In genomic region chr4:86024573-86025160, GRCm38 (mm10) we compare ENCODE assay signal across 9 mouse cellular contexts.
A peak's percentile ranks its signal among the peaks of the same experiment; 100 is the strongest.
DNase-seq lines count a peak whose midpoint lies in the region; TF ChIP-seq lines count a peak whose summit lies in the region.
"Had no signal": no experiment of that assay in that cellular context is flagged by ENCODE, and none has a peak within 500 bp of the region (broad histone marks: within the 10 kb centered on the region; RNA-seq: fewer than 3 reads in every experiment).

No protein-coding gene starts in this region.

- TF ChIP-seq POLR2A in MEL (IDR thresholded peaks at IDR 0.05; ENCODE audit: control insufficient read depth in 1 of 2, insufficient read depth in 1 of 2, low read depth in 1 of 2, low read length in 2 of 2, poor library complexity in 1 of 2), result no peak

- peak; percentile 28 to 54 for DNase-seq in left cerebral cortex, adult 18-20 months (ENCODE audit: low spot score in 2 of 2)
- no peak for DNase-seq in left cerebral cortex, adult 8-10 months (ENCODE audit: low spot score in 2 of 2)
- DNase-seq in MEL (ENCODE audit: low read depth, low spot score), result peak; percentile 32
- DNase-seq in c-Kit-positive CD71-positive TER-119-negative erythroid progenitor cells, embryonic 14.5 days (ENCODE audit: low read depth), result peak; percentile 5
- peak; percentile 32 for DNase-seq in kidney, adult 9 months
- DNase-seq in lung, postnatal 10 days, result peak; percentile 43
- DNase-seq in T-cell, adult 2 months (ENCODE audit: low spot score), result no peak
- no peak for DNase-seq in thymus, postnatal 14 days

- H3K9ac ChIP-seq in MEL (ENCODE audit: control insufficient read depth, low read depth, low read length, poor library complexity, severe bottlenecking), result no peak overlapping the region
- H3K9ac ChIP-seq: liver, embryonic 15.5 days had no signal

- H3K27me3 ChIP-seq in MEL (ENCODE audit: control insufficient read depth in 1 of 2, insufficient read depth in 2 of 2, low read length in 2 of 2), result no peaks in the 10 kb centered on the region; a peak in 1 of 4 replicates
- H3K27me3 ChIP-seq: liver, embryonic 15.5 days had no signal

- no peaks in the 10 kb centered on the region for H3K4me1 ChIP-seq in MEL (ENCODE audit: control insufficient read depth in 1 of 2, insufficient read depth in 2 of 2, low read length in 2 of 2)
- H3K4me1 ChIP-seq: liver, embryonic 15.5 days had no signal

- no peak for TF ChIP-seq EP300 in MEL (IDR thresholded peaks at IDR 0.05; ENCODE audit: low read depth in 1 of 2, low read length in 2 of 2)

- H3K79me2 ChIP-seq in MEL (ENCODE audit: control insufficient read depth, insufficient read depth, low read length, poor library complexity), result no peaks in the 10 kb centered on the region

- peak; percentile 71 for TF ChIP-seq RAD21 in MEL (IDR thresholded peaks at IDR 0.05; ENCODE audit: low read depth, low read length)

- no peak overlapping the region for H3K4me3 ChIP-seq in MEL (ENCODE audit: control insufficient read depth in 1 of 2, insufficient read depth in 1 of 2, low read depth in 2 of 2, low read length in 2 of 2)
- H3K4me3 ChIP-seq: liver, embryonic 15.5 days had no signal

- TF ChIP-seq CTCF in MEL (IDR thresholded peaks at IDR 0.05 in 2 of 3, conservative IDR thresholded peaks at IDR 0.05 in 1 of 3; ENCODE audit: control insufficient read depth in 1 of 3, insufficient read depth in 1 of 3, low read depth in 2 of 3, low read length in 3 of 3, poor library complexity in 1 of 3, severe bottlenecking in 1 of 3), result peak; percentile 49 to 79 (median 57)

- no peaks in the 10 kb centered on the region for H3K36me3 ChIP-seq in MEL (ENCODE audit: control insufficient read depth in 1 of 2, insufficient read depth in 2 of 2, low read length in 2 of 2)
- H3K36me3 ChIP-seq: liver, embryonic 15.5 days had no signal

- no peaks in the 10 kb centered on the region for H3K9me3 ChIP-seq in MEL (replicated peaks; ENCODE audit: insufficient read depth, low read length)
- H3K9me3 ChIP-seq: liver, embryonic 15.5 days had no signal

- no peak overlapping the region for H3K27ac ChIP-seq in MEL (ENCODE audit: control insufficient read depth, low read depth, low read length)
- H3K27ac ChIP-seq: liver, embryonic 15.5 days had no signal

TF ChIP-seq in MEL, 35 proteins besides CTCF, POLR2A, EP300 and RAD21:
- TF ChIP-seq MAZ (IDR thresholded peaks at IDR 0.05; ENCODE audit: low read depth, low read length), result no peak
- TF ChIP-seq ZNF384 (IDR thresholded peaks at IDR 0.05; ENCODE audit: low read depth, low read length), result peak; percentile 89
- TF ChIP-seq SIN3A (IDR thresholded peaks at IDR 0.05; ENCODE audit: low read length), result no peak
- no peak for TF ChIP-seq POLR2AphosphoS5 (IDR thresholded peaks at IDR 0.05; ENCODE audit: borderline replicate concordance, low read depth, low read length)
- peak; percentile 86 for TF ChIP-seq SMC3 (IDR thresholded peaks at IDR 0.05; ENCODE audit: low read depth, low read length)
- TF ChIP-seq ZC3H11A (IDR thresholded peaks at IDR 0.05; ENCODE audit: low read depth, low read length), result peak; percentile 73
- TF ChIP-seq RCOR1 (IDR thresholded peaks at IDR 0.05; ENCODE audit: low read depth, low read length), result no peak
- no peak for TF ChIP-seq HCFC1 (IDR thresholded peaks at IDR 0.05; ENCODE audit: low read depth, low read length)
- TF ChIP-seq CHD1 (IDR thresholded peaks at IDR 0.05; ENCODE audit: low read depth, low read length), result no peak

Comparison
In these comparisons a context has a peak if more than half of its experiments do, and no peak if none do; other contexts are left out.
1. DNase-seq: peak in left cerebral cortex, adult 18-20 months (2 of 2), MEL (single experiment), c-Kit-positive CD71-positive TER-119-negative erythroid progenitor cells, embryonic 14.5 days (single experiment), kidney, adult 9 months (single experiment) and lung, postnatal 10 days (single experiment); none in left cerebral cortex, adult 8-10 months (0 of 2), T-cell, adult 2 months (single experiment) and thymus, postnatal 14 days (single experiment).